Mouse (Mus musculus): ENCODE results near the gene Lrrc32. TPM values are rescaled to one million over a fixed set of nuclear protein-coding genes. Genes with fewer than 3 reads are reported as not detected.

The Lrrc32 gene
- total and polyA plus RNA-seq, 3 experiments = 2.3 to 23.7 (median 5.3) TPM

DNA sequence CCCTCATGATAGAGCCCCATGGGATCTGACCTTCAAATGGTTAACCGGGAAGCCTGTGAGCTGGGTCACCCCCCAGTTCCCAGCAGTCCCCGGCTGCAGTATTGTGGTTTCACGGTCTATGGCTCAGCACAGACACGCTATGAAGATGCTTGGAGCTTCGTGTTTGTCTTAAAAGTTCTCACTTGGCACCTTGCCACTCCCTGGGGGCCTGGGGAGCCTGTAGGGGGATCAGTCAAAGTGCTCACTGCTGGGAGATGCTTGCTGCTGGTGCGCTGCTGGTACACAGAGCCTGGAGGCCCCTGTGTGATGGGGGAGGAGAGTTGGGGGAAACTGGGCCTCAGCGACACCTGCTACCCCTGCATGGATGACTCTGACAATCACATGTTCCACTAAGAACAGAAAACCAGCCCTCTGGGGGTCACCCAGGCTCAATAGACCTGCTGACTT is 2.6 kb upstream of the Lrrc32 start (continued):
- TF ChIP-seq CHD1 (IDR thresholded peaks at IDR 0.05; ENCODE audit: low read depth, low read length) (no peak; the same call in 1 of the 2 replicates), CHD2 (IDR thresholded peaks at IDR 0.05; ENCODE audit: low read length) (peak; percentile 95), NELFE (IDR thresholded peaks at IDR 0.05; ENCODE audit: low read depth, low read length) (0 out of 2 replicates have a peak, but pooled peaks have one; percentile 14)

DNA sequence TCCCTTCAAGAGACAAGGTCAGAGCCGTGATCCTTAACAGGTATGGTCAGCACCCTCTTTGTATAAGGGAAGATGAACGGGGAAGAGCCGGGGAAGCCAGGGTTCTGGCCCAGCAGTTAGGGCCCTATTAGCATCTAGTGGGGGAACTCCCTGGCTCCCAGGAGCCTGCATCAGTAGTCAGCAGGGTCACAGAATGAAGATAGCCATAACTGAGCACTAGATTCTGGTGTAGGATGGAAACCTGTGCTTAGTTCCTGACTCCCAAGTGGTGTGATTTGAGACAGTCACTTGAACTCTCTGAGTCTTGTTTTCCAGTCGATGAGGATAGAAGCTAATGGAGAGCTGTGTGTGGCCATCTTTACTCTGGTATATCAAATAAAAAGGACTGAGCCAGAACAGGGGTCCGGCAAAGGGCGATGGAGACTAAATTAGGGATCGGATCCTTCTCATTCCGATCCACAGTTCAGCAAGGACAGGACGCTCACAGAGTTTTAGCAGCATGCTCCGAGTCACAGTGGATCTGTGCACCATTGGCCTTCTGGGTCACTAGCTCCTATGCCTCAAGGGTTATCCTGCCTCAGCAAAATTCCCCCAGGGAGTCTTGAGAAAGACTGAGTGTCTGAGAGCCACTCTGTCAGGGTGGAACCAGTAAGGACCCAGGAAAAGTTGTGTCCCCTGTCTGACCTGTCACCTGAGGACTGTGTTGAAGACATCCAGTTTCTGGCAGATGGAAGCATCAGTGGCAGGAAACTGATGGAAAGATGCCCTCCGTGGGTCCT is 1.7 kb upstream of the Lrrc32 start:
- Histone ChIP-seq H3K27ac (ENCODE audit: insufficient read depth, low read depth) (peak overlapping the region; percentile 96), H3K4me3 (replicated peaks in 1 of 3; ENCODE audit: low read depth in 2 of 3, low read length in 2 of 3, poor library complexity in 1 of 3) (peak overlapping the region; percentile 12 to 30 (median 28)), H3K36me3 (replicated peaks in 1 of 2; ENCODE audit: control insufficient read depth in 1 of 2, insufficient read depth in 1 of 2, low read length in 1 of 2) (peaks cover 0 to 3% of the 10 kb centered on the region in 2 experiments), H3K27me3 (replicated peaks) (peaks cover 1% of the 10 kb centered on the region), H3K4me2 (ENCODE audit: insufficient read depth, low read depth, poor library complexity, severe bottlenecking) (peak overlapping the region; percentile 31), H3K4me1 (ENCODE audit: control insufficient read depth in 1 of 2, insufficient read depth in 2 of 2) (peaks cover 43 to 82% of the 10 kb centered on the region in 2 experiments), H3K79me2 (replicated peaks; ENCODE audit: control insufficient read depth, extremely low read depth, insufficient read depth, poor library complexity, severe bottlenecking) (no peaks in the 10 kb centered on the region), H3K9me3 (replicated peaks; ENCODE audit: low read length) (no peaks in the 10 kb centered on the region), H3K9ac (ENCODE audit: insufficient read depth, low read depth) (peak overlapping the region; percentile 7; the same call in 1 of the 2 replicates)
- dilution Hi-C loops (cut with MboI; ENCODE audit: extremely low pct_ligation_motif_present, extremely low pct_unique_long_range_greater_than_20kb, low sequenced_read_pairs) = no loop called here
- in situ Hi-C loops (cut with MboI; ENCODE audit: low pct_ligation_motif_present, low pct_unique_long_range_greater_than_20kb, low sequenced_read_pairs) = loop anchor here (5.0 to 10.0 kb wide), 2 partner anchors 95 to 347 kb away; partner anchors contain the start of gene Wnt11
- DNase-seq (ENCODE audit: extremely low read depth) = peak; percentile 86
- TF ChIP-seq ELF1 (IDR thresholded peaks at IDR 0.05; ENCODE audit: low read depth, low read length) = no peak
- no peak for TF ChIP-seq USF1 (IDR thresholded peaks at IDR 0.05; ENCODE audit: low read depth, low read length)
- TF ChIP-seq UBTF (IDR thresholded peaks at IDR 0.05; ENCODE audit: low read depth, low read length) = peak; percentile 48; the same call in 1 of the 2 replicates
- TF ChIP-seq MEF2A (IDR thresholded peaks at IDR 0.05; ENCODE audit: borderline replicate concordance, low read depth, low read length) = peak; percentile 53; the same call in 1 of the 2 replicates
- TF ChIP-seq NELFE (IDR thresholded peaks at IDR 0.05; ENCODE audit: low read depth, low read length) = peak; percentile 26; the same call in 1 of the 2 replicates
- peak; percentile 2; the same call in 1 of the 2 replicates for TF ChIP-seq SMC3 (IDR thresholded peaks at IDR 0.05; ENCODE audit: low read depth, low read length)
- peak; percentile 60; the same call in 1 of the 2 replicates for TF ChIP-seq MYC (IDR thresholded peaks at IDR 0.05; ENCODE audit: low read depth, low read length)
- TF ChIP-seq MAFK (IDR thresholded peaks at IDR 0.05; ENCODE audit: insufficient replicate concordance, low read length) = peak; percentile 36; the same call in 1 of the 2 replicates
- TF ChIP-seq TBP (conservative IDR thresholded peaks at IDR 0.05; ENCODE audit: low read depth, low read length) = peak; percentile 71; the same call in 1 of the 2 replicates
- TF ChIP-seq ETS1 (conservative IDR thresholded peaks at IDR 0.05; ENCODE audit: low read depth, low read length) = peak; percentile 82
- peak; percentile 63; the same call in 1 of the 2 replicates for TF ChIP-seq CHD1 (IDR thresholded peaks at IDR 0.05; ENCODE audit: low read depth, low read length)
- no peak; the same call in 1 of the 2 replicates for TF ChIP-seq RAD21 (IDR thresholded peaks at IDR 0.05; ENCODE audit: low read depth, low read length)
- TF ChIP-seq TCF12 (IDR thresholded peaks at IDR 0.05; ENCODE audit: low read depth, low read length) = no peak
- TF ChIP-seq EP300 (IDR thresholded peaks at IDR 0.05; ENCODE audit: low read length) = peak; percentile 51
- TF ChIP-seq JUN (IDR thresholded peaks at IDR 0.05; ENCODE audit: insufficient read depth, low read depth, low read length) = peak; percentile 9; the same call in 1 of the 2 replicates
- TF ChIP-seq E2F4 (IDR thresholded peaks at IDR 0.05; ENCODE audit: insufficient replicate concordance, low read depth, low read length) = no peak
- 0 out of 2 replicates have a peak, but pooled peaks have one; percentile 30 for TF ChIP-seq JUND (conservative IDR thresholded peaks at IDR 0.05; ENCODE audit: low read depth, low read length)
- TF ChIP-seq IRF4 (IDR thresholded peaks at IDR 0.05; ENCODE audit: low read depth, low read length) = peak; percentile 68
- TF ChIP-seq SIN3A (IDR thresholded peaks at IDR 0.05; ENCODE audit: low read length) = no peak
- no peak for TF ChIP-seq PAX5 (IDR thresholded peaks at IDR 0.05; ENCODE audit: low read length)
- TF ChIP-seq BHLHE40 (IDR thresholded peaks at IDR 0.05; ENCODE audit: low read depth, low read length) = peak; percentile 77
- TF ChIP-seq POLR2A (IDR thresholded peaks at IDR 0.05; ENCODE audit: low read depth, low read length) = no peak
- 0 out of 2 replicates have a peak, but pooled peaks have one; percentile 43 for TF ChIP-seq MAX (IDR thresholded peaks at IDR 0.05; ENCODE audit: low read length)
- 0 out of 2 replicates have a peak, but pooled peaks have one; percentile 65 for TF ChIP-seq MAZ (IDR thresholded peaks at IDR 0.05; ENCODE audit: low read depth, low read length)
- no peak for TF ChIP-seq ZC3H11A (IDR thresholded peaks at IDR 0.05; ENCODE audit: low read depth, low read length)

All from CH12.LX (cell line).